Mouse (Mus musculus): ENCODE results near the gene Rtl1. TPM values are rescaled to one million over a fixed set of nuclear protein-coding genes. Genes with fewer than 3 reads are reported as not detected.

Rtl1 gene
- polyA plus RNA-seq, 1 experiment from 2014 or later: 0.53 TPM

GRCm38 (mm10) chr12:109540739-109541539 is 59.2 kb downstream of the Rtl1 start:
- Histone ChIP-seq H3K4me1 (peaks cover 24% of the 10 kb centered on the region), H3K27ac (replicated peaks) (peak overlapping the region; percentile 80), H3K27me3 (ENCODE audit: low read depth, poor library complexity, severe bottlenecking) (peaks cover 22% of the 10 kb centered on the region), H3K4me3 (peak overlapping the region; percentile 55), H3K9me3 (replicated peaks) (peaks cover 71% of the 10 kb centered on the region), H3K36me3 (peaks cover 31% of the 10 kb centered on the region)
- WGBS: 45% methylated on average over 30 of the region's 30 CpGs
- DNase-seq (ENCODE audit: low spot score): peak; percentile 59

DNA sequence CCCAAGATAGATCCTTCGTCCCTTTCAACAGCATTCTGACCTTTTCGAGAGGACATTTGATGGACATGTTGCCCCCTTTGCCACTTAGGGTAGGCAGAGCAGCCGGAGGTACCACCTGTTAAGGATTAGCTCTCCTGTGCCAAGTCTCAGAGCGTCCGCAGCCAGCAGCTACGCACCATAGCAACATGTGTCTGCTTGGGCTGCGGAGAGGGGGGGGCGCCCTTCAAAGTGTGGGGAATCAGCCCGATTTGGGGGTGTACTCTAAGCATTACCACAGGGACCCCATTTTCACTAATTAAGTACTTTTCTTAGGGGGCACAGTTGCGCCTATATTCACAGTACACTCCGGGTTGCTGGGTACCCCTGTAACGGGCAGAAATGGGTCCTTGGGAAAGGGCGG is 60.2 kb downstream of the Rtl1 start:
- WGBS: 50% methylated on average over 13 of the region's 13 CpGs
- H3K36me3 ChIP-seq: peaks cover 24% of the 10 kb centered on the region
- peaks cover 71% of the 10 kb centered on the region for H3K9me3 ChIP-seq (replicated peaks)
- H3K27me3 ChIP-seq (ENCODE audit: low read depth, poor library complexity, severe bottlenecking): peaks cover 26% of the 10 kb centered on the region
- DNase-seq (ENCODE audit: low spot score): no peak
- H3K4me1 ChIP-seq: peaks cover 17% of the 10 kb centered on the region
- H3K4me3 ChIP-seq: peak overlapping the region; percentile 55
- no peak overlapping the region for H3K27ac ChIP-seq (replicated peaks)

MicroRNAs within 50 kb of the gene (microRNA counts, 519-probe panel; counts per million panel counts)
- microRNA mmu-miR-1188: not detected
- microRNA mmu-miR-127: 6,119 counts per million, percentile 54 among the panel's probes with 10 or more counts
- 7,203 counts per million, percentile 70 among the panel's probes with 10 or more counts for microRNA mmu-miR-136
- microRNA mmu-miR-1906: not detected
- not detected for microRNA mmu-miR-337-3p
- not detected for microRNA mmu-miR-337-5p
- microRNA mmu-miR-341: not detected
- not detected for microRNA mmu-miR-370
- microRNA mmu-miR-431: 6,444 counts per million, percentile 59 among the panel's probes with 10 or more counts
- microRNA mmu-miR-432: not detected
- microRNA mmu-miR-433: 6,862 counts per million, percentile 66 among the panel's probes with 10 or more counts
- 6,196 counts per million, percentile 55 among the panel's probes with 10 or more counts for microRNA mmu-miR-434-3p
- microRNA mmu-miR-434-5p: 5,065 counts per million, percentile 32 among the panel's probes with 10 or more counts
- microRNA mmu-miR-493: not detected
- microRNA mmu-miR-540-3p: not detected
- microRNA mmu-miR-540-5p: not detected
- microRNA mmu-miR-665: not detected
- not detected for microRNA mmu-miR-673-3p
- not detected for microRNA mmu-miR-673-5p
- not detected for microRNA mmu-miR-770-3p
- microRNA mmu-miR-770-5p: not detected

Small RNA genes lying within 50 kb of the gene (microRNA-seq; reads per million reads assigned to microRNA genes)
- gene Gm23912: not detected
- gene Mir1188: 20.6 reads per million, percentile 31 among the genes with 10 or more reads in this experiment
- gene Mir127: 5,322 reads per million, percentile 90 among the genes with 10 or more reads in this experiment
- gene Mir136: not detected
- gene Mir1906-1: not detected
- 3.6 reads per million, percentile 6 among the genes with 10 or more reads in this experiment for gene Mir3070a
- not detected for gene Mir3070b
- gene Mir3071: not detected
- gene Mir337: 0.90 reads per million
- gene Mir341: 1,622 reads per million, percentile 81 among the genes with 10 or more reads in this experiment
- not detected for gene Mir3544
- gene Mir370: 862 reads per million, percentile 75 among the genes with 10 or more reads in this experiment
- gene Mir431: 7,503 reads per million, percentile 92 among the genes with 10 or more reads in this experiment
- not detected for gene Mir432
- gene Mir433: 1,144 reads per million, percentile 77 among the genes with 10 or more reads in this experiment
- 1,296 reads per million, percentile 79 among the genes with 10 or more reads in this experiment for gene Mir434
- 186 reads per million, percentile 58 among the genes with 10 or more reads in this experiment for gene Mir493
- 1,434 reads per million, percentile 80 among the genes with 10 or more reads in this experiment for gene Mir540
- gene Mir665: 703 reads per million, percentile 73 among the genes with 10 or more reads in this experiment
- 218 reads per million, percentile 60 among the genes with 10 or more reads in this experiment for gene Mir673
- gene Mir770: 256 reads per million, percentile 61 among the genes with 10 or more reads in this experiment

Other genes starting within 250 kb of the Rtl1 start
- 107 and 118 TPM in 2 replicates for gene Dlk1, start 147.5 kb downstream of the Rtl1 start, polyA plus RNA-seq (2016; fragmentation: Nextera tagmentation; extraction: Ambion mirVana)